Mouse (Mus musculus) kidney, adult 2 months (tissue): ENCODE results near the gene Tmem126b.

Experiments
- CTCF ChIP-seq: fragments of 200-500 bp; conservative IDR thresholded peaks from 2 replicates; pipeline ENCODE4 v1.5.1; 2011; ENCODE audit warnings: low read depth, mild to moderate bottlenecking, control low read depth, low read length, moderate library complexity, mixed read lengths; ENCODE audit not compliant: insufficient read depth, insufficient read length
- POLR2A ChIP-seq: fragments of 200-500 bp; IDR thresholded peaks from one replicate; pipeline ENCODE4 v1.6.1; 2011; ENCODE audit warnings: low read depth, low read length, control low read depth

GRCm38 (mm10) chr7:90442518-90443080, 33.2 kb downstream of the Tmem126b start, which contains the start of gene Crebzf:
- TF ChIP-seq CTCF, result no peak
- TF ChIP-seq POLR2A, result peak; percentile 83
